Comparison of ENCODE assay signal across 26 mouse cellular contexts in genomic region chr4:48371037-48371436, GRCm38 (mm10).
DNase-seq lines count a peak whose midpoint lies in the region; ATAC-seq lines count a peak whose summit lies in the region.
"Had no signal": no experiment of that assay in that cellular context is flagged by ENCODE, and none has a peak within 500 bp of the region (broad histone marks: within the 10 kb centered on the region; RNA-seq: fewer than 3 reads in every experiment).

No protein-coding gene starts in this region.

- H3K4me2 ChIP-seq in forebrain, embryonic 16.5 days (ENCODE audit: low read length) = no peak overlapping the region
- H3K4me2 ChIP-seq in forebrain, embryonic 13.5 days = no peak overlapping the region
- H3K4me2 ChIP-seq: heart, embryonic 11.5 days; hindbrain, embryonic 15.5 days; liver, embryonic 15.5 days; neural tube, embryonic 15.5 days had no signal

- H3K27ac ChIP-seq in forebrain, embryonic 16.5 days (ENCODE audit: low read length) = 0 out of 2 replicates have a peak overlapping the region, but pooled peaks have one; percentile 14
- no peak overlapping the region for H3K27ac ChIP-seq in forebrain, embryonic 13.5 days
- H3K27ac ChIP-seq: hindbrain, embryonic 15.5 days; limb, embryonic 10.5 days; liver, embryonic 15.5 days; macrophage; midbrain, embryonic 10.5 days; neural tube, embryonic 15.5 days had no signal

- H3K27me3 ChIP-seq in forebrain, embryonic 16.5 days (replicated peaks; ENCODE audit: control insufficient read depth, insufficient read depth, low read length) = no peaks in the 10 kb centered on the region
- H3K27me3 ChIP-seq in forebrain, embryonic 13.5 days = no peaks in the 10 kb centered on the region
- H3K27me3 ChIP-seq: hindbrain, embryonic 15.5 days; liver, embryonic 15.5 days; neural tube, embryonic 15.5 days had no signal

- H3K4me3 ChIP-seq in forebrain, embryonic 16.5 days (replicated peaks; ENCODE audit: low read length) = no peak overlapping the region
- no peak overlapping the region for H3K4me3 ChIP-seq in forebrain, embryonic 13.5 days
- H3K4me3 ChIP-seq: erythroblast, embryonic 14.5 days; hindbrain, embryonic 15.5 days; limb, embryonic 10.5 days; liver, embryonic 15.5 days; midbrain, embryonic 10.5 days; neural tube, embryonic 15.5 days had no signal

- WGBS in forebrain, embryonic 16.5 days = 62% methylated on average over 1 of the region's 1 CpGs
- 90% methylated on average over 1 of the region's 1 CpGs for WGBS in forebrain, embryonic 13.5 days

- H3K9me3 ChIP-seq in forebrain, embryonic 16.5 days (ENCODE audit: control insufficient read depth, low read length) = no peaks in the 10 kb centered on the region
- no peaks in the 10 kb centered on the region for H3K9me3 ChIP-seq in forebrain, embryonic 13.5 days (replicated peaks)
- H3K9me3 ChIP-seq: hindbrain, embryonic 15.5 days; limb, embryonic 10.5 days; liver, embryonic 15.5 days; midbrain, embryonic 10.5 days; neural tube, embryonic 15.5 days had no signal

- H3K4me1 ChIP-seq in forebrain, embryonic 16.5 days (replicated peaks; ENCODE audit: control insufficient read depth, insufficient read depth, low read length) = 0 out of 2 replicates have a peak, but pooled peaks cover 2% of the 10 kb centered on the region
- no peaks in the 10 kb centered on the region for H3K4me1 ChIP-seq in forebrain, embryonic 13.5 days
- H3K4me1 ChIP-seq: hindbrain, embryonic 15.5 days; limb, embryonic 10.5 days; liver, embryonic 15.5 days; midbrain, embryonic 10.5 days; neural tube, embryonic 15.5 days had no signal

- peak; percentile 22 to 53 for DNase-seq in layer of hippocampus, adult 18-20 months (ENCODE audit: low spot score in 2 of 2)
- no peak for DNase-seq in layer of hippocampus, postnatal 36 days
- DNase-seq in right cerebral cortex, adult 18-20 months = peak; percentile 14
- no peak for DNase-seq in right cerebral cortex, postnatal 4 days
- DNase-seq in adrenal gland, postnatal 25 days = no peak
- DNase-seq: adrenal gland, postnatal 36 days; cerebellum, adult 11-12 months; cerebellum, postnatal 10 days; gastrocnemius, postnatal 14 days; heart, adult 11 months; kidney, adult 9 months; kidney, postnatal 14 days; liver; thymus, adult 2 months had no signal

- no peak; the same call in 1 of the 2 replicates for ATAC-seq in forebrain, embryonic 16.5 days
- ATAC-seq in forebrain, embryonic 13.5 days = no peak
- ATAC-seq: CD4-positive, CD25-positive, alpha-beta regulatory T cell, adult 4 months; intestine, embryonic 16.5 days had no signal

- no peak overlapping the region for H3K9ac ChIP-seq in forebrain, embryonic 16.5 days (replicated peaks; ENCODE audit: low read depth, low read length)
- H3K9ac ChIP-seq in forebrain, embryonic 13.5 days = no peak overlapping the region
- H3K9ac ChIP-seq: hindbrain, embryonic 15.5 days; liver, embryonic 15.5 days; neural tube, embryonic 15.5 days had no signal

- H3K36me3 ChIP-seq in forebrain, embryonic 16.5 days (ENCODE audit: control insufficient read depth, insufficient read depth) = no peaks in the 10 kb centered on the region
- no peaks in the 10 kb centered on the region for H3K36me3 ChIP-seq in forebrain, embryonic 13.5 days (ENCODE audit: poor library complexity, severe bottlenecking)
- H3K36me3 ChIP-seq: hindbrain, embryonic 15.5 days; limb, embryonic 10.5 days; liver, embryonic 15.5 days; midbrain, embryonic 10.5 days; neural tube, embryonic 15.5 days had no signal

Comparison
In these comparisons a context has a peak if more than half of its experiments do, and no peak if none do; other contexts are left out.
1. DNase-seq: peak in layer of hippocampus, adult 18-20 months (2 of 2) and right cerebral cortex, adult 18-20 months (single experiment); none in layer of hippocampus, postnatal 36 days (0 of 2), right cerebral cortex, postnatal 4 days (single experiment) and adrenal gland, postnatal 25 days (single experiment).